27 mouse cellular contexts compared by ENCODE assay signal in the genomic region with DNA sequence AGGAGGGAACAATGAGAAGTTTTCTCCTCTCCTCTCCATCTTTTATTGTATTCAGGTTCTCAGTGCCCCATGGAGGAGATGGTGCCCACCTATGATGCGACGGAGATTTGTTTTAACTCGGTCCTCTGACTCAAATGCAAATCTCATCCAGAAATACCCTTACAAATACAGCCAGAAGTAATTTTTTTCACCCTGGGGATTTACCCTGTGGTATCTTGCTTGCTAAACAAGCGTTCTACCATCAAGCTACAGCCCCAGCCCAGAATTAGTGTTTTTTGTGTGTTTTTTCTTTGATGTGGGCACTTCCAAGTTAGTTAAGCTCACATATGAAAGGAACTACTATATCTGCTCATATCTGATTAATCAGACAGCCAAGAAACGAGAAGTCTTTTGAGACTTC. TPM values are rescaled to one million over a fixed set of nuclear protein-coding genes. Genes with fewer than 3 reads are reported as not detected.
DNase-seq lines count a peak whose midpoint lies in the region; ATAC-seq lines count a peak whose summit lies in the region.
"Had no signal": no experiment of that assay in that cellular context is flagged by ENCODE, and none has a peak within 500 bp of the region (broad histone marks: within the 10 kb centered on the region; RNA-seq: fewer than 3 reads in every experiment).

No protein-coding gene starts in this region.

- DNase-seq in CD4-positive helper T cell, adult 2 months (ENCODE audit: low read depth, low spot score): peak; percentile 75
- peak; percentile 65 for DNase-seq in induced T-regulatory cell, adult 2 months (ENCODE audit: low read depth)
- no peak for DNase-seq in embryo, embryonic 10.5 days (ENCODE audit: low spot score)
- no peak for DNase-seq in adrenal gland, postnatal 25 days
- DNase-seq: adrenal gland, postnatal 14 days; B cell, adult 2 months; cerebellum, adult 18-20 months; cerebellum, postnatal 10 days; embryo, embryonic 11 days; gastrocnemius, postnatal 36 days; heart, adult 11 months; heart, postnatal 36 days had no signal

- H3K9me3 ChIP-seq in kidney, embryonic 14.5 days (ENCODE audit: control insufficient read depth, low read length): no peaks in the 10 kb centered on the region
- H3K9me3 ChIP-seq: embryonic facial prominence, embryonic 15.5 days; forebrain, embryonic 15.5 days; G1E; heart, embryonic 13.5 days; hindbrain, embryonic 15.5 days had no signal

- no peak overlapping the region for H3K4me3 ChIP-seq in kidney, embryonic 14.5 days (ENCODE audit: low read length)
- H3K4me3 ChIP-seq: embryonic facial prominence, embryonic 15.5 days; erythroblast, embryonic 14.5 days; forebrain, embryonic 15.5 days; heart, embryonic 13.5 days; hindbrain, embryonic 15.5 days had no signal

- no peaks in the 10 kb centered on the region for H3K4me1 ChIP-seq in kidney, embryonic 14.5 days (ENCODE audit: control insufficient read depth, insufficient read depth, low read length)
- H3K4me1 ChIP-seq: embryonic facial prominence, embryonic 15.5 days; forebrain, embryonic 15.5 days; heart, embryonic 13.5 days; hindbrain, embryonic 15.5 days had no signal

- H3K27me3 ChIP-seq in kidney, embryonic 14.5 days (ENCODE audit: control insufficient read depth, insufficient read depth, low read length): no peaks in the 10 kb centered on the region
- H3K27me3 ChIP-seq: embryonic facial prominence, embryonic 15.5 days; heart, embryonic 13.5 days; hindbrain, embryonic 15.5 days had no signal

- H3K36me3 ChIP-seq in kidney, embryonic 14.5 days (ENCODE audit: control insufficient read depth, insufficient read depth, low read length): no peaks in the 10 kb centered on the region
- H3K36me3 ChIP-seq: embryonic facial prominence, embryonic 15.5 days; forebrain, embryonic 15.5 days; G1E; heart, embryonic 13.5 days; hindbrain, embryonic 15.5 days had no signal

- no peak overlapping the region for H3K9ac ChIP-seq in kidney, embryonic 14.5 days (ENCODE audit: low read depth, low read length)
- H3K9ac ChIP-seq: embryonic facial prominence, embryonic 15.5 days; forebrain, embryonic 15.5 days; heart, embryonic 13.5 days; hindbrain, embryonic 15.5 days had no signal

- peak; percentile 64 for ATAC-seq in CD4-positive, CD25-positive, alpha-beta regulatory T cell, adult 4 months
- ATAC-seq in kidney, embryonic 14.5 days (ENCODE audit: low FRiP score, low TSS enrichment): no peak
- ATAC-seq: forebrain, embryonic 15.5 days had no signal

- WGBS in kidney, embryonic 14.5 days: 76% methylated on average over 5 of the region's 5 CpGs

- no peak overlapping the region for H3K4me2 ChIP-seq in kidney, embryonic 14.5 days (replicated peaks; ENCODE audit: low read depth, low read length)
- H3K4me2 ChIP-seq: embryonic facial prominence, embryonic 15.5 days; forebrain, embryonic 15.5 days; heart, embryonic 13.5 days; hindbrain, embryonic 15.5 days had no signal

- H3K27ac ChIP-seq in kidney, embryonic 14.5 days (ENCODE audit: low read depth, low read length): no peak overlapping the region
- H3K27ac ChIP-seq: embryonic facial prominence, embryonic 15.5 days; forebrain, embryonic 15.5 days; heart, embryonic 13.5 days; hindbrain, embryonic 15.5 days had no signal

RNA-seq across cellular contexts. Expression of a gene that starts 44.9 kb away (rescaled TPM):
- not detected for polyA plus RNA-seq in CD4-positive, CD25-positive, alpha-beta regulatory T cell, adult 4 months (2017; shearing (Covaris generic))
- polyA plus RNA-seq in kidney, embryonic 14.5 days (2014; fragmentation: Nextera tagmentation; extraction: Ambion mirVana): not detected in 2 replicates
- total RNA-seq in adrenal gland, postnatal 25 days (2021): not detected in 2 replicates
- total RNA-seq: adrenal gland, adult 18-20 months; adrenal gland, postnatal 14 days; G1E; gastrocnemius, adult 8-10 months; gastrocnemius, postnatal 36 days; heart, postnatal 36 days had no signal
- polyA plus RNA-seq: embryonic facial prominence, embryonic 11.5 days; embryonic facial prominence, embryonic 15.5 days; erythroblast, embryonic 14.5 days; forebrain, embryonic 11.5 days; forebrain, embryonic 15.5 days; G1E; heart, embryonic 13.5 days; heart, postnatal 0 days; hindbrain, embryonic 11.5 days; hindbrain, embryonic 15.5 days; intestine, embryonic 14.5 days had no signal

Comparison
In these comparisons a context has a peak if more than half of its experiments do, and no peak if none do; other contexts are left out.
1. DNase-seq: peak in CD4-positive helper T cell, adult 2 months (single experiment) and induced T-regulatory cell, adult 2 months (single experiment); none in embryo, embryonic 10.5 days (single experiment) and adrenal gland, postnatal 25 days (single experiment).